Mouse (Mus musculus) cortical plate, adult 2 months (tissue): ENCODE results near the gene Mxd1.

Experiments used
- CTCF ChIP-seq: fragments of 200-500 bp; IDR thresholded peaks from 2 replicates; pipeline ENCODE4 v1.5.1; 2011; ENCODE audit warnings: mild to moderate bottlenecking, control low read depth, low read length; ENCODE audit not compliant: insufficient read depth; ENCODE audit errors: extremely low read depth
- POLR2A ChIP-seq: fragments of 200-500 bp; IDR thresholded peaks from 2 replicates; pipeline ENCODE4 v1.6.1; 2011; ENCODE audit warnings: mild to moderate bottlenecking, low read length, control low read depth; ENCODE audit not compliant: insufficient read depth; ENCODE audit errors: extremely low read depth

DNA sequence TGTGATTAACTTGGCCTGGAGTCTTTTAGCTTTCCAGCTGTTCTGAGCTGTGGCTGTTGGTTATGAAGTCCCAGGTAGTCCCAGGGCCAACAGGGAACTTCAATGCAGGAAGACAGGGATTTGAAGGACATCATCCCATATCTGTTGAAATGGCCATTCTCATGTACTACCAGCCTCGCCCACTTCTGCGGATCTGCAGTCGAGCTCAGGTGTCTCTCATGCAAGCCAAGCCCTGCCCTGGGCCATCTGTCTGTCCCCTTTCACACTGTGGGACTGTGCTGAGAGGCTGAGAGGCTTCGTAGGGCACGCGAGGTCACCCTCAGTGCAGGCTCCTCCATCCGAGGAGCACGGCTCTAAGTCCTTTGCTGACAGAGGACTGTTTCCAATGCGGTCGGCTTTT lies 27.3 kb upstream of the Mxd1 start:
- TF ChIP-seq CTCF = no peak
- no peak for TF ChIP-seq POLR2A
